Mouse (Mus musculus) heart, embryonic 11.5 days (tissue): ENCODE measurements around the gene Prdx6b. TPM values are rescaled to one million over a fixed set of nuclear protein-coding genes. Genes with fewer than 3 reads are reported as not detected.

Experiments used
- ATAC-seq: fragments of 200-750 bp; cut with Nextera tagmentation; replicated peaks from 2 replicates; pipeline ENCODE4 v1.8.0; 2017; ENCODE audit warnings: moderate library complexity; ENCODE audit not compliant: insufficient number of reproducible peaks, low FRiP score, low TSS enrichment
- H3K27ac ChIP-seq: fragments of 300-500 bp; sonication (generic); 2 replicates; pipeline ENCODE4 v1.5.1; 2014; ENCODE audit warnings: mild to moderate bottlenecking, low read depth, low read length
- H3K27me3 ChIP-seq: fragments of 300-500 bp; sonication (generic); 2 replicates; pipeline ENCODE4 v1.6.1; 2014; ENCODE audit warnings: mild to moderate bottlenecking, low read length, mixed read lengths; ENCODE audit not compliant: control insufficient read depth, insufficient read depth
- H3K36me3 ChIP-seq: fragments of 300-500 bp; sonication (generic); 2 replicates; pipeline ENCODE4 v1.6.1; 2014; ENCODE audit warnings: mild to moderate bottlenecking, low read length, moderate library complexity, mixed read lengths; ENCODE audit not compliant: control insufficient read depth, insufficient read depth
- H3K4me1 ChIP-seq: fragments of 300-500 bp; sonication (generic); 2 replicates; pipeline ENCODE4 v1.6.1; 2014; ENCODE audit warnings: low read length; ENCODE audit not compliant: control insufficient read depth, insufficient read depth
- H3K4me2 ChIP-seq: fragments of 300-500 bp; sonication (generic); 2 replicates; pipeline ENCODE4 v1.6.1; 2014; ENCODE audit warnings: mild to moderate bottlenecking, moderate library complexity
- H3K4me3 ChIP-seq: fragments of 300-500 bp; sonication (generic); 2 replicates; pipeline ENCODE4 v1.5.1; 2014; ENCODE audit warnings: low read depth, low read length
- H3K9ac ChIP-seq: fragments of 300-500 bp; sonication (generic); 2 replicates; pipeline ENCODE4 v1.6.1; 2014; ENCODE audit warnings: mild to moderate bottlenecking, low read depth, low read length, moderate library complexity
- H3K9me3 ChIP-seq: fragments of 300-500 bp; sonication (generic); replicated peaks from 2 replicates; pipeline ENCODE4 v1.6.1; 2016; ENCODE audit warnings: low read length; ENCODE audit not compliant: control insufficient read depth
- WGBS: fragments of 180-500 bp; shearing (Covaris S2); extraction: QIAGEN DNeasy Blood & Tissue Kit; methylation state at CpG from one replicate; pipeline ENCODE4 v1.1.7; 2014; ENCODE audit not compliant: insufficient replicate concordance; 5-methylcytosine and 5-hydroxymethylcytosine counted together
- polyA plus RNA-seq: library from polyadenylated mRNA; unstranded; fragments of >200 nt; fragmentation: Nextera tagmentation; extraction: Ambion mirVana; gene quantifications from 2 replicates; pipeline ENCODE4 v1.2.1, GENCODE M21; 2014

The Prdx6b gene
- 0.07 TPM in 1 of 2 replicates, not detected in the other for polyA plus RNA-seq

DNA sequence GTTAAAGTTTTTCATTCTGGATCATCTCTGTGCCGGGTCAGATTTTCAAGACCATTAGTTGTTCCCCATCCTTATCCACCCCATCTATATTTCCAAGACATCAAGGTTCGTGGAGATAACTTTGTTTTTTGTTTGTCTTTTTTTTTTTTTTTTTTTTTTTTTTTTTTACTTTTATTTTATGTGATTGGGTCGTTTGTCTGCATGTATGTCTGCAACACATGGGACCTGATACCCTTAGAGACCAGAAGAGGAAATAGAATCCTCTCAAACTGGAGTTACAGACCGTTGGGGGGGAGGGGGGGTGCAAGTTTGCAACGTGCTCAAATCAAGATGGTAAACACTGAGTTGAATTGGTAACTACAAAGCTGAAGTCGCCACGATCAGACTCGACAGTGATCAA, at the start of gene Prdx6b:
Gene Prdx6b, plus strand, starts transcription at position 301 of the 400 bp plus-strand sequence.
- no peak within 1 kb of the TSS for H3K27ac ChIP-seq
- no peaks in the 10 kb centered on the region for H3K36me3 ChIP-seq
- H3K27me3 ChIP-seq = no peaks in the 10 kb centered on the region
- no peak within 1 kb of the TSS for H3K4me2 ChIP-seq
- ATAC-seq = no peak
- 84% methylated on average over 8 of the region's 8 CpGs for WGBS
- no peaks in the 10 kb centered on the region for H3K4me1 ChIP-seq
- no peak within 1 kb of the TSS for H3K9ac ChIP-seq
- no peaks in the 10 kb centered on the region for H3K9me3 ChIP-seq
- no peak within 1 kb of the TSS for H3K4me3 ChIP-seq

DNA sequence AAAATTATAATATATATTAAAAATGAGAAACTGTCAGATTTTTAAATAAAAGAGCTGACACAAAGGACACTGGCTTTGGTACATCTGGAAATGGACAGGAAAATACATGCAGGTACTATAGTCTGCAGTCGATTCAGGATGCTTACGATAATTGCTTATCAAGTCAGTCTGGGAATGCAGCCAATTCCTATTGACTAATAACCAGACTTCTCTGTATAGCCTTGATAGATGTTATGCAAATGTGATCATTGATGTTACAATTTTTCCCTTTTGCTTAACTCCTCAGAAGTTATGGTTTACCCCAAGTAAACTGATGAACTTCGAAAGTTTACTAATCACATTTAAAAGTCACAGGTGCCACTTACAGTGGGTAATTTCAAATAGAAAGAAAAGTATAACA, 44.8 kb upstream of the Prdx6b start:
- 69% methylated on average over 3 of the region's 3 CpGs for WGBS
- Histone ChIP-seq H3K27ac (no peak overlapping the region), H3K36me3 (no peaks in the 10 kb centered on the region), H3K4me3 (no peak overlapping the region), H3K4me1 (no peaks in the 10 kb centered on the region), H3K27me3 (no peaks in the 10 kb centered on the region), H3K9me3 (no peaks in the 10 kb centered on the region), H3K9ac (no peak overlapping the region), H3K4me2 (no peak overlapping the region)
- no peak for ATAC-seq

DNA sequence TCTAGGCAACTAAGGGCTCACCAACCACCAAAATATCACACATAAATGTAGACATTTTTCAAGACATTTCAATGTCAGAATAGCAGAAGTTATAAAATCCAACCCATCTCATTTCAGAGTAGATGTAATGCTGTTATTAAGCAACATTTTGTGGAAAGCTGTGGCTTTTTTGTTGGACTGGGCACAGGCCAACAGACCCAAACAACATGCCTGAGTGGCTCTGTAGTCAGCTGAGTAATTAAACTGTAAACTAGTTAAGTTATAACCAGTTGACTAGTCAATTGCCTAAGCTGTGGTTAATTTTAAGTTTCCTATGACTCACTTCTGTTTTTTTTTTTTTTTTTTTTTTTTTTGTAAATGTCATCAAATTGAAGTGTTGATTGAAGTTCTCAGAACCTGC, 44.4 kb upstream of the Prdx6b start:
- Histone ChIP-seq H3K27ac (no peak overlapping the region), H3K36me3 (no peaks in the 10 kb centered on the region), H3K4me3 (no peak overlapping the region), H3K4me1 (no peaks in the 10 kb centered on the region), H3K9me3 (no peaks in the 10 kb centered on the region), H3K9ac (no peak overlapping the region), H3K4me2 (no peak overlapping the region), H3K27me3 (no peaks in the 10 kb centered on the region)
- ATAC-seq = no peak

DNA sequence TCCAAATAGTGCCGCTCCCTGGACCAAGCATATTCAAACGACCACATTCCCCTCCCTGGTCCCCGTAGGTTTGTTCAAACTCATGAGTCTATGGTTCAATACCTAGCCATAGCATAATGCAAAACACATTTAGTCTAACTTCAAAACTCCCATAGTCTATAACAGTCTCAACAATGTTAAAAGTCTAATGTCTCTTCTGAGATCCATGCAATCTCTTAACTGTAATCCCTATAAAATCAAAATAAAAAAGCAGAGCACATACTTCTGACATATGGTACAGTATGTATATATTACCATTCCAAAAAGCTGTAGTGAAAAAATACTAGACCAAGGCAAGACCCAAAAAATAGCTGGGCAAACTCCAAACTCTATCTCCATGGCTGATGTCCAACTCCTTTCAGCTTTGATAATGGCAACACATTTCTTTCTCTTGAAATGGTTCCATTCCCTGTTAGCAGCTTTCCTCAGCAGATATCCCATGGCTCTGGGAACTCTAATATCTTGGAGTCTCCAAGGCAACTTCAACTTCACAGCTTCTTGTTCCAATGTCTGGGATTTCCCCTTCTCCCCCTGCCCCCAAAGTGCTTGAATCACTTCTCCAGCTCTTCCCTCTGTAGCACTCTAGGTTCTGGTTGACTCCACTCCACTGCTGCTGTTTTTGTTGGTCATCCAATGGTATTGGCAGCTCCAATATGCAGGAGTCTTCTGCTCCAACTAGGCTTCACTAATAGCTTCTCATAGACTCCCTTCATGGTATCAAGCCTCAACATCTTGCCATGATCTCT, 32.2 kb upstream of the Prdx6b start:
- 77% methylated on average over 3 of the region's 3 CpGs for WGBS
- no peaks in the 10 kb centered on the region for H3K4me1 ChIP-seq
- H3K4me2 ChIP-seq = no peak overlapping the region
- no peak overlapping the region for H3K4me3 ChIP-seq
- no peaks in the 10 kb centered on the region for H3K27me3 ChIP-seq
- H3K36me3 ChIP-seq = no peaks in the 10 kb centered on the region
- no peak overlapping the region for H3K27ac ChIP-seq
- no peak for ATAC-seq
- no peaks in the 10 kb centered on the region for H3K9me3 ChIP-seq
- no peak overlapping the region for H3K9ac ChIP-seq

DNA sequence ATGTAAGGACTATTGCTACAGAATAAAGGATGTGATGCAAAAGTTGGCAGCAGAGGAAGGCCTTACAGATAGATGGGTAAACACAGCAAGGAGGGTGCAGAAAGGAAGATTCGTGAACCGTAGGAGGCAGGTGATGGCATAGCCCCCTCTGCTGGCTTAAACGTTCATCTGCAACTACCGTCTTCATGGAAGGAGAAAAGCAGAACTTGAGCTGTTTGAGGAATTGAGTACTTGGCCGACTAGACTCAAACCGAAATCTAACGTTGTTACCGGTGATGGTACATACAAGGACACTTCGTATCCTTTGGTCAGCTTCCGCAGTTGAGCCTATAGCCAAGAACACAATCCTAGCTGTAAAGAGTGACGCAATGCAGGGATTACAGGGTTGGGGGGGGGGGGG, 25.4 kb upstream of the Prdx6b start:
- 15% methylated on average over 11 of the region's 11 CpGs for WGBS
- peak overlapping the region; percentile 49 for H3K4me2 ChIP-seq

DNA sequence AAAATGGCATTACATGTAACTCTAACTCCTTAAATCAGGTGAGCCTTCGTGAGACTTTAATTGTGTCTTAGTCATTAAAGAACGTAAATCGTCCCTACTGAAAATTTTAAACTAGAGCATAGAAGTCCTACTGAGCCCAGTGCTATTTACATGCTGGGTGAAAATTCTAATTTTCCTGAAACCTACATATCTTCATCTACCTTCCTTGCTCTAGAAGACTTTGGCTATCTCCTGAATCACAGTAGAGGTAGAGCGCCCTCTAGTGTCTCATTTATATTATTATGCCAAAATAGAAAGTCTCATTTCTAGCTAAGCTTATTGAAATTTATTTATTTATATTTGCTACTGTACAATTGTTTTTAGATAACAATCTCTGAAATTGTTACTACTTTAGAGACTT, 24.2 kb upstream of the Prdx6b start:
- no peaks in the 10 kb centered on the region for H3K27me3 ChIP-seq
- H3K27ac ChIP-seq = no peak overlapping the region
- no peak overlapping the region for H3K4me3 ChIP-seq
- H3K4me1 ChIP-seq = no peaks in the 10 kb centered on the region
- ATAC-seq = no peak
- no peaks in the 10 kb centered on the region for H3K36me3 ChIP-seq
- no peak overlapping the region for H3K4me2 ChIP-seq
- no peaks in the 10 kb centered on the region for H3K9me3 ChIP-seq
- 47% methylated on average over 4 of the region's 4 CpGs for WGBS
- H3K9ac ChIP-seq = no peak overlapping the region

More for the DNA sequence above, 25.4 kb upstream of the Prdx6b start:
- Histone ChIP-seq H3K27ac (no peak overlapping the region), H3K4me1 (no peaks in the 10 kb centered on the region), H3K9ac (no peak overlapping the region), H3K27me3 (no peaks in the 10 kb centered on the region), H3K4me3 (no peak overlapping the region), H3K36me3 (no peaks in the 10 kb centered on the region), H3K9me3 (no peaks in the 10 kb centered on the region)
- no peak for ATAC-seq

DNA sequence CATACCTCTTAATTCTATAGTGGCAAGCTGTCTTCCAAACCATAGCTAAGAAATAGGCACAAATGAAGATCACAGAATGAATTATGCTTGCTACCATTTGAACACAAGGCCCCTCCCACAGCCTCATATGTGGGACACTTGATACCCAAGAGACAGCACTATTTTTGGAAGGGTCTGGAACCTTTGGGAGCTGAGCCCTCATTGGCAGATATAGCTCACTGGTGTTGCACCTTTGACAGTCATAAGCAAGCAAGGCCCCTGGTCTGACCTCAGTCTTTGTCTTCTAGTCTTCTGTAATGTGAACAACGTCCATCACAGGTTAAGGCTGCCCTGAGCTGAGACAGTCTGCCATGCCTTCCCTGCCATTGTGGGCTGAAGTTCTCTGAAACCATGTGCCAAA, 20.8 kb upstream of the Prdx6b start:
- Histone ChIP-seq H3K4me1 (no peaks in the 10 kb centered on the region), H3K9ac (no peak overlapping the region), H3K36me3 (no peaks in the 10 kb centered on the region), H3K27ac (no peak overlapping the region), H3K4me2 (no peak overlapping the region), H3K4me3 (no peak overlapping the region), H3K27me3 (no peaks in the 10 kb centered on the region), H3K9me3 (no peaks in the 10 kb centered on the region)
- WGBS = 65% methylated on average over 1 of the region's 1 CpGs
- ATAC-seq = no peak

DNA sequence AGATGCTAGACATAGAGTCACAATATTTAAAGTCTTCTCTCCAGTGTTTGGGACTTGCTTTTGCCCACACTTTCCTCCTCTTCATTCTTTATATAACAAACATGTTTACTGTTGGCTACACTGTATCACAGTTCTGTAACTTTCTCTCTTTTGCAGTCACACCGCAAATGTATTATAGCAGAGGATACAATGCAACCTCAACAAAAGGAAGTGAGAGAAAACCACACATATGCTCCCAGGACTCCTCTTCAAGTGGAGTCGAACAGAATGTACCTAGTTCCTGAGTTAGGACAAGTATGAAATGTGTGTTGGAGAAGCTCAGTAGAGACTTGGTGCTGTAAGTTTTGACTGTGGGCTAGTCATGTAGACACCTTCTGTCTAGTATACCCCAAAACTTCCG, 19.2 kb upstream of the Prdx6b start:
- no peaks in the 10 kb centered on the region for H3K27me3 ChIP-seq
- no peaks in the 10 kb centered on the region for H3K36me3 ChIP-seq
- no peak for ATAC-seq
- no peaks in the 10 kb centered on the region for H3K9me3 ChIP-seq
- no peak overlapping the region for H3K27ac ChIP-seq
- no peak overlapping the region for H3K4me2 ChIP-seq
- no peak overlapping the region for H3K4me3 ChIP-seq
- H3K9ac ChIP-seq = no peak overlapping the region
- 84% methylated on average over 3 of the region's 3 CpGs for WGBS
- no peaks in the 10 kb centered on the region for H3K4me1 ChIP-seq

DNA sequence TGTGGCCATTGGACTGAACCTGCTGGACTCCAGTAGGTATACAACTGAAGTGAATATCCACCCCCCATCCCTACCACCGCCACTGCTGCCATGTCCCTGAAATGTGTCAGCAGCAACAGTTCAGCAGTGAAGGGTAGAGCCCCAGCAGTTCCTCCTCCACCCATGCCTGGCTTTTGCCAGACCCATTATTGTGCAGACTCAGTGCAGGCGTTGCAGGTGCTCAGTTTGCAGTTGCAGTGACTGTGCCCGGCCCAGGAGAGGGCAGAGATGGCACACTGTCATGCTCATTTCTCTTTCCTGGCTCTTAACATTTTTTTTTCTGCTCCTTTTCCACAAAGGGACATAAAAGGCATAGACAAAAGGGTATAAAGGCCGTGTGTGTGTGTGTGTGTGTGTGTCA, 18.5 kb upstream of the Prdx6b start:
- H3K36me3 ChIP-seq = no peaks in the 10 kb centered on the region
- no peak overlapping the region for H3K4me2 ChIP-seq
- no peak overlapping the region for H3K9ac ChIP-seq
- H3K4me1 ChIP-seq = no peaks in the 10 kb centered on the region
- no peak overlapping the region for H3K27ac ChIP-seq
- H3K27me3 ChIP-seq = no peaks in the 10 kb centered on the region
- no peak for ATAC-seq
- H3K4me3 ChIP-seq = no peak overlapping the region
- WGBS = 76% methylated on average over 4 of the region's 4 CpGs
- no peaks in the 10 kb centered on the region for H3K9me3 ChIP-seq
